Mouse (Mus musculus) embryonic facial prominence, embryonic 11.5 days (tissue): ENCODE measurements at regions not wholly inside any gene's neighbourhood (a gene's known extent, or its start where the extent isn't known, plus 50 kb on each side); places are given as distances from the start of the nearest gene placed in this dataset.

Experiments
- ATAC-seq: fragments of 200-750 bp; cut with Nextera tagmentation; replicated peaks from 2 replicates; pipeline ENCODE4 v1.8.0; 2017; ENCODE audit warnings: low read depth; ENCODE audit not compliant: insufficient number of reproducible peaks, low FRiP score, low TSS enrichment
- DNase-seq: peaks from one replicate; pipeline ENCODE4 v3.0.0-alpha.2; 2015; ENCODE audit warnings: low spot score
- H3K27ac ChIP-seq: fragments of 300-500 bp; sonication (generic); replicated peaks from 2 replicates; pipeline ENCODE4 v1.5.1; 2014; ENCODE audit warnings: mild to moderate bottlenecking, low read depth, low read length, control low read depth
- H3K27me3 ChIP-seq: fragments of 300-500 bp; sonication (generic); 2 replicates; pipeline ENCODE4 v1.6.1; 2014; ENCODE audit warnings: mild to moderate bottlenecking, low read length, moderate library complexity, mixed read lengths; ENCODE audit not compliant: control insufficient read depth, insufficient read depth
- H3K36me3 ChIP-seq: fragments of 300-500 bp; sonication (generic); replicated peaks from 2 replicates; pipeline ENCODE4 v1.6.1; 2014; ENCODE audit warnings: low read depth, mild to moderate bottlenecking, low read length, moderate library complexity, mixed read lengths; ENCODE audit not compliant: control insufficient read depth, insufficient read depth
- H3K4me1 ChIP-seq: fragments of 300-500 bp; sonication (generic); 2 replicates; pipeline ENCODE4 v1.6.1; 2014; ENCODE audit warnings: low read length, mixed read lengths; ENCODE audit not compliant: control insufficient read depth, insufficient read depth
- H3K4me2 ChIP-seq: fragments of 300-500 bp; sonication (generic); 2 replicates; pipeline ENCODE4 v1.6.1; 2014; ENCODE audit warnings: low read depth, mild to moderate bottlenecking, control low read depth, low read length, moderate library complexity
- H3K4me3 ChIP-seq: fragments of 300-500 bp; sonication (generic); 2 replicates; pipeline ENCODE4 v1.5.1; 2014; ENCODE audit warnings: low read depth, low read length, control low read depth
- H3K9ac ChIP-seq: fragments of 300-500 bp; sonication (generic); replicated peaks from 2 replicates; pipeline ENCODE4 v1.6.1; 2014; ENCODE audit warnings: mild to moderate bottlenecking, control low read depth, low read length
- H3K9me3 ChIP-seq: fragments of 300-500 bp; sonication (generic); replicated peaks from 2 replicates; pipeline ENCODE4 v1.6.1; 2016; ENCODE audit warnings: mild to moderate bottlenecking, low read length, inconsistent platforms, mixed read lengths; ENCODE audit not compliant: control insufficient read depth
- WGBS: fragments of 180-500 bp; shearing (Covaris S2); extraction: QIAGEN DNeasy Blood & Tissue Kit; methylation state at CpG from one replicate; pipeline ENCODE4 v1.1.7; 2014; 5-methylcytosine and 5-hydroxymethylcytosine counted together

DNA sequence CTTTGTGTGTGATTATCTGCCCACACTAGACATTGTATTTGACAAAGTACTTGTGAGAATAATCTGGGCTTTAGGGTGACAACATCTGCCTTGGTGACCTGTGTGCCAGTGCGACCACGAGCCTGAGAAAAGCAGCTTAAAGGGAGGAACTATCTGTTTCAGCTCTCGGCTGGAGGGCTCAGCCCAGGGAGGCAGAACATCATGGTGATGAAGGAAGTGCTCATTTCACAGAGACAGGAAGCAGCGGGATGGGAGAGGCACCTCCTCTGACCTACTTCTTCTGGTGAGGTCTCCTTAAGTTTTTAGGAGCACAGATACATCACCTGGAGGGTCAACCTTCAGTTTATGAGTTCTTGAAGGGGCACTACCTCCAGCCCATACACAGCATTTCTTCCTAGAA is 89.8 kb downstream of the Kif26a start:
- no peak for DNase-seq
- 57% methylated on average over 4 of the region's 4 CpGs for WGBS
- no peak for ATAC-seq
- H3K4me3 ChIP-seq = no peak overlapping the region
- H3K27me3 ChIP-seq = no peaks in the 10 kb centered on the region
- no peaks in the 10 kb centered on the region for H3K36me3 ChIP-seq
- no peak overlapping the region for H3K4me2 ChIP-seq
- no peaks in the 10 kb centered on the region for H3K9me3 ChIP-seq
- H3K9ac ChIP-seq = no peak overlapping the region
- H3K4me1 ChIP-seq = peaks cover 2% of the 10 kb centered on the region; the same call in 1 of the 2 replicates
- H3K27ac ChIP-seq = no peak overlapping the region

- Histone ChIP-seq H3K27ac (no peak overlapping the region), H3K36me3 (no peaks in the 10 kb centered on the region), H3K4me1 (peaks cover 2% of the 10 kb centered on the region; the same call in 1 of the 2 replicates), H3K4me2 (no peak overlapping the region), H3K9ac (no peak overlapping the region), H3K9me3 (no peaks in the 10 kb centered on the region), H3K27me3 (no peaks in the 10 kb centered on the region), H3K4me3 (no peak overlapping the region)
- DNase-seq (peak; percentile 48), ATAC-seq (no peak)
- WGBS = 31% methylated on average over 13 of the region's 13 CpGs
Measured at GRCm38 (mm10) chr12:112237061-112237490, 91.1 kb downstream of the Kif26a start.

DNA sequence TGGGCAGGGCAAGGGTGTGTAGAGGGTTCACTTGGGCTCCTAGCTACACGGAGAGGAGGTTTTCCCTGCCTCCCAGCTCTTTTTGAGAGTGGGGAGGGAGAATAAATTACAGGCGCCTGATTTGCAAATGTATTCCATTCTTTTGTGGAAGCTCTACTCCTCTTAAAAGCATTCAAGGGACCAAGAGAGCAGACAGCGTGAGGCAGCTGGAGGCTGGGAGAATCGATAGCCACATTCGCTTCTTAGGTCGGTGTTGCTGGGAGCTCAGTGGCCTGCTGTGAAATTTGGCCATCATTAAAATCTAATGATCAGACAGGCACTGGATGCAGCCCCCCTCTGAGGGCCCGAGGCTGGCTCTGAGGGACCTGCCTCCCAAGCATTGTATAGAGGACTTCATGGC is 92.8 kb downstream of the Kif26a start:
- peaks cover 2% of the 10 kb centered on the region; the same call in 1 of the 2 replicates for H3K4me1 ChIP-seq
- WGBS = 21% methylated on average over 7 of the region's 7 CpGs
- H3K27me3 ChIP-seq = no peaks in the 10 kb centered on the region
- no peak overlapping the region for H3K9ac ChIP-seq
- no peaks in the 10 kb centered on the region for H3K36me3 ChIP-seq
- no peak overlapping the region for H3K4me3 ChIP-seq
- H3K9me3 ChIP-seq = no peaks in the 10 kb centered on the region
- H3K27ac ChIP-seq = no peak overlapping the region
- no peak for DNase-seq
- ATAC-seq = no peak
- no peak overlapping the region for H3K4me2 ChIP-seq

DNA sequence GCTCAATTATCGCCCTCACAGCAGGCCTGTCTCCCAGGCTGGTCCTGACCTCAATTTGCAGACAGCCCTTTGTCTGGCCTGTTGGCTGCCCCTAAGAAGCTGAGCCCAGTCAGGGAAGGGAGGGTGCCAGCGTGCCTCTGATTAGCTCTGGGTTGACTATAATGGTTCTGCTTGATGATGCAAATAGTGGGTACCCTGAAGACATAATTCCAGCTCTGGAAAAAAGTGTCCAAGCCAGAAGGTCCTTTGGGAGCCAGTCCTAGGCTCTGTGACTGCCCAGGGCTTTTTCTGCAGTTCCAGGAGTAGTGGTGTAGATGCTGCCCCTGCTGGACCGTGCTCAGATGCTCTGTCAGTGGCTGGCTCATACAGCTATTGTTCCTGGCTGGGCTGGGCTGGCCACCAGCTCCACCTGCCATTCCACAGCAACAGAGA is 95.7 kb downstream of the Kif26a start:
- H3K27ac ChIP-seq = 0 out of 2 replicates have a peak overlapping the region, but pooled peaks have one; percentile 28
- no peak overlapping the region for H3K9ac ChIP-seq
- no peaks in the 10 kb centered on the region for H3K27me3 ChIP-seq

DNA sequence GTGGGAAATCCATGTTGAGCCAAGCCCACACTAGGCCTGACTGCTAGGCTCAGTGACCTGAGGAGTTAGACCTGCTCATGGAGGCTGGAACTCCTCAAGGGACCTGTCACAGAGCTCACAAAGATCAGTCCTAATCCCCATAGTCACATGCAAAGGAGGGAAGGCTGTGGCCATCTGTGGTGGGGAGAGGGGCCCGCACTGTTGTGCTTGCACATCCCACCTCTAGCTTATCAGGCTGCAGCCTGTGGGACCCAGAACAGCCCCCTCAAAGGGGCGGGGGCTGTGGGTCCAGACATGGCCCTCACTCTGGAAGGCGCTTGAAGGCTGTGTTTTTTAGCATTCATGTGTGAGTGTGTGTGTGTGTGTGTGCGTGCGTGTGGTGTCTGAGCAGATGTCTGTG is 97.2 kb downstream of the Kif26a start:
- DNase-seq = no peak
- no peak overlapping the region for H3K4me2 ChIP-seq
- H3K36me3 ChIP-seq = no peaks in the 10 kb centered on the region
- H3K9ac ChIP-seq = no peak overlapping the region
- no peak overlapping the region for H3K27ac ChIP-seq
- H3K4me1 ChIP-seq = no peaks in the 10 kb centered on the region; the same call in 1 of the 2 replicates
- ATAC-seq = no peak
- no peaks in the 10 kb centered on the region for H3K27me3 ChIP-seq
- 72% methylated on average over 5 of the region's 5 CpGs for WGBS
- no peak overlapping the region for H3K4me3 ChIP-seq
- no peaks in the 10 kb centered on the region for H3K9me3 ChIP-seq

More for the DNA sequence above, 95.7 kb downstream of the Kif26a start:
- Histone ChIP-seq H3K4me3 (no peak overlapping the region), H3K36me3 (no peaks in the 10 kb centered on the region), H3K9me3 (no peaks in the 10 kb centered on the region), H3K4me2 (no peak overlapping the region), H3K4me1 (peaks cover 2% of the 10 kb centered on the region; the same call in 1 of the 2 replicates)
- peak; percentile 45 for ATAC-seq
- no peak for DNase-seq
- 6% methylated on average over 3 of the region's 3 CpGs for WGBS

- DNase-seq (peak; percentile 70), ATAC-seq (no peak)
- WGBS = 28% methylated on average over 8 of the region's 8 CpGs
- H3K4me1 ChIP-seq = no peaks in the 10 kb centered on the region
- H3K4me2 ChIP-seq = no peak overlapping the region
- no peak overlapping the region for H3K4me3 ChIP-seq
- no peaks in the 10 kb centered on the region for H3K36me3 ChIP-seq
- H3K27me3 ChIP-seq = no peaks in the 10 kb centered on the region
- no peak overlapping the region for H3K9ac ChIP-seq
- H3K27ac ChIP-seq = no peak overlapping the region
- H3K9me3 ChIP-seq = no peaks in the 10 kb centered on the region
Measured at GRCm38 (mm10) chr12:112250894-112251293, 104.9 kb downstream of the Kif26a start.

DNA sequence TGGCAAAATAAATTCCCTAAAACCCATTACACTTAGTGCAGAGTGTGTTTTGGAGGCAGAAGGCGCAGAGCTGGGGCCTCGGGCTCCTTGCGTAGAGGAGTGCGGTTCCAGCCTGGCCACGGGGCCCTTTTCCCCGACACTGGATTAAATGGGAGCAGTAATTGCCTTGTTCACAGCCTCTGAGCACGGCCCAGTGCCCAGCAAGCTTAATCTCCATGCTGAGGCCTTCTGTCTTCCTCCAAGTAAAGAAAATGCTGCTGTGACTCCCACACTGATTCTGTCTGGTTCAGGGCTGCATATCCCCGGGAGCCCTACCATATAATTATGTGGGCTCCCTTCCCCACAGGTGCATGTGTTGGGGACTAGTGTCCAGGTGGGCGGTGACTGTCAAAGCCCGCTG is 107.5 kb downstream of the Kif26a start:
- 65% methylated on average over 10 of the region's 10 CpGs for WGBS
- Histone ChIP-seq H3K27ac (no peak overlapping the region), H3K4me1 (no peaks in the 10 kb centered on the region), H3K27me3 (no peaks in the 10 kb centered on the region), H3K9ac (no peak overlapping the region), H3K36me3 (no peaks in the 10 kb centered on the region), H3K4me2 (no peak overlapping the region), H3K4me3 (no peak overlapping the region), H3K9me3 (no peaks in the 10 kb centered on the region)
- DNase-seq (no peak), ATAC-seq (no peak)

DNA sequence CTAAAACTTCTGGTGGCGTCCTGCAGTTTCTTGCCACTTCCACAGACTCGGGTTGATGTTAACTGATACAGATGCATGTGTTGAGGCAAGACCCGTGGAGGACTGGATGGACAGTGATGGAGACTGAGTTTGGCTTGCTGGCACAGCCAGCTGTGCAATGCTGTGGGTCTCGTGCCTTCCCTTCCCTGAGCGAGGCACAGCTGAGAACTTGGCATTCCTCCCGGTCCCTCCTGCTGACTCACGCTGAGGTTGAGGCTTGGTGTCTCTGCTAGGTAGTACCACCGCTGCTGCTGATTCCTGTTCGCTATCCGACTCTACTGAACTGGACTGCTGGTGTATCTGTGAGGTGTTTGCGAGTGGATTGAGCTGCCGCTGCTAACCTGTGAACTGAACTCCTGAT is 109.2 kb downstream of the Kif26a start:
- Histone ChIP-seq H3K36me3 (no peaks in the 10 kb centered on the region), H3K4me2 (no peak overlapping the region), H3K4me3 (no peak overlapping the region), H3K9me3 (no peaks in the 10 kb centered on the region), H3K27ac (no peak overlapping the region), H3K27me3 (no peaks in the 10 kb centered on the region), H3K4me1 (no peaks in the 10 kb centered on the region), H3K9ac (no peak overlapping the region)
- ATAC-seq = no peak
- 91% methylated on average over 12 of the region's 12 CpGs for WGBS
- no peak for DNase-seq
